Mouse (Mus musculus): Measurements from ENCODE around the gene Tmem144. TPM values are rescaled to one million over a fixed set of nuclear protein-coding genes. Genes with fewer than 3 reads are reported as not detected.

Tmem144 gene
- polyA plus RNA-seq, 1 experiment from 2014 or later: 3.8 TPM

GRCm38 (mm10) chr3:79829289-79829688 is 23.3 kb downstream of the Tmem144 start:
- H3K27me3 ChIP-seq (ENCODE audit: control insufficient read depth, insufficient read depth, low read length): no peaks in the 10 kb centered on the region
- H3K4me1 ChIP-seq (ENCODE audit: control insufficient read depth, insufficient read depth, low read length): no peaks in the 10 kb centered on the region
- no peaks in the 10 kb centered on the region for H3K36me3 ChIP-seq (ENCODE audit: control insufficient read depth, insufficient read depth, low read length)
- no peak overlapping the region for H3K4me2 ChIP-seq (replicated peaks; ENCODE audit: low read depth, low read length)
- no peak overlapping the region for H3K9ac ChIP-seq (replicated peaks; ENCODE audit: low read depth, low read length)
- no peak overlapping the region for H3K4me3 ChIP-seq (ENCODE audit: low read depth, low read length)
- no peaks in the 10 kb centered on the region for H3K9me3 ChIP-seq (ENCODE audit: control insufficient read depth, low read depth, low read length)
- no peak overlapping the region for H3K27ac ChIP-seq (ENCODE audit: low read length)
- ATAC-seq (ENCODE audit: insufficient number of reproducible peaks, insufficient read depth, low FRiP score, low read depth): no peak

DNA sequence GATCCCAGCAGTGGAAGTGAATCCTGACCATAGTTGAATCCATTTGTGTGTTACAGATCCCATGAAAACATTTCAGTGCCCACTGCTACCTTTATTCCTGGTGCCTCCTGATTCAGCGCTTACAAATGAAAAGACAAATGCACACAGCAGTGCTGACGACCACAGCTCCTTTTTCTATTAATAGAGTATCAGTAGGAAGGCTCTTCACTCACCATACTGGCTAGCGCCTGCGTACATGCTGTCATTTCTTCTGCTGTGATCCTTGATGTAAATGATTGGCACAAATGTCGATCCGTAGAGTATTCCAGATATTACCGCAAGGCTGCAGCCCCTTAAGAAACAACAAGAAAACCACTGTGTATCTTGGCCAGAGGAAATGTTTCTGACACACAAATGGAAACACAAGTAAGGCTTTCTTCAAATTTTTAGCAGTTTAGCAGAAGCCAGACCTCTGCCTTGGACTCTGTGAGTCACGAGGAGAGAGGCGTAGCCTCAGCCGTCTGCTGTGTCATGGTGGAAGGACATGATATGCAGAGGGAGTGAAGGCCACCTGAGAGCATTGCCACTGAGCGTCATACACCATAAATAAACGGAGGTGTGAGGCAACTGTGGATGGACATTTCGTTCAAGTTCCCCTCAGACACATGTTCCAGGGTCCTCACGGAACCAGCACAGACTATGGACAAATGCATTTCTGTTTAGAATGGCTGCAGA is 27.3 kb downstream of the Tmem144 start:
- no peak for ATAC-seq (ENCODE audit: insufficient number of reproducible peaks, insufficient read depth, low FRiP score, low read depth)
- no peaks in the 10 kb centered on the region for H3K9me3 ChIP-seq (ENCODE audit: control insufficient read depth, low read depth, low read length)
- no peaks in the 10 kb centered on the region for H3K36me3 ChIP-seq (ENCODE audit: control insufficient read depth, insufficient read depth, low read length)
- H3K9ac ChIP-seq (replicated peaks; ENCODE audit: low read depth, low read length): no peak overlapping the region
- no peak overlapping the region for H3K4me2 ChIP-seq (replicated peaks; ENCODE audit: low read depth, low read length)
- no peak overlapping the region for H3K27ac ChIP-seq (ENCODE audit: low read length)
- WGBS: 82% methylated on average over 14 of the region's 14 CpGs
- no peaks in the 10 kb centered on the region for H3K4me1 ChIP-seq (ENCODE audit: control insufficient read depth, insufficient read depth, low read length)
- H3K27me3 ChIP-seq (ENCODE audit: control insufficient read depth, insufficient read depth, low read length): no peaks in the 10 kb centered on the region
- H3K4me3 ChIP-seq (ENCODE audit: low read depth, low read length): no peak overlapping the region

DNA sequence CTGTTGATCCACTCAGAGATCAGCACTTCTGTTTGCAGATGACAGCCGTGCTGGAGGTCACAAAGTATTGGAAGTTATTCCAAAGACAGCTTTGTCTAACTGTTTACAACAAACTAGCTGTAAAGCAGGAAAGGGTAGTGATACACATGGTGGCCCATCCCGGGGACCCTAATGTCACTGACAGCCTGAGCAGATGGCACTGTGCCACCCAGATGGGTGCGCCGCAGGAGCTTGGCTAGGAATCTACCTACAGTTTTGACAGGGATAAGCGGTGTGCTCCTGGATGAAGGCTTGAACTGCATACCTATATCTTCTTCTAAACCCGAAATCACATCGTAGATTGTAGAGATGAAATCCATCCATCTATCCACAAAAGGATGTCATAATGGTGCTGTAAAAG is 29.4 kb downstream of the Tmem144 start:
- Histone ChIP-seq H3K4me3 (ENCODE audit: low read depth, low read length) (no peak overlapping the region), H3K9me3 (ENCODE audit: control insufficient read depth, low read depth, low read length) (no peaks in the 10 kb centered on the region), H3K27ac (ENCODE audit: low read length) (no peak overlapping the region), H3K4me1 (ENCODE audit: control insufficient read depth, insufficient read depth, low read length) (no peaks in the 10 kb centered on the region), H3K4me2 (replicated peaks; ENCODE audit: low read depth, low read length) (no peak overlapping the region), H3K36me3 (ENCODE audit: control insufficient read depth, insufficient read depth, low read length) (no peaks in the 10 kb centered on the region), H3K27me3 (ENCODE audit: control insufficient read depth, insufficient read depth, low read length) (no peaks in the 10 kb centered on the region), H3K9ac (replicated peaks; ENCODE audit: low read depth, low read length) (no peak overlapping the region)
- ATAC-seq (ENCODE audit: insufficient number of reproducible peaks, insufficient read depth, low FRiP score, low read depth): no peak
- 89% methylated on average over 7 of the region's 7 CpGs for WGBS

GRCm38 (mm10) chr3:79821131-79821530 is 31.4 kb downstream of the Tmem144 start:
- no peak overlapping the region for H3K4me3 ChIP-seq (ENCODE audit: low read depth, low read length)
- no peak overlapping the region for H3K9ac ChIP-seq (replicated peaks; ENCODE audit: low read depth, low read length)
- H3K4me1 ChIP-seq (ENCODE audit: control insufficient read depth, insufficient read depth, low read length): no peaks in the 10 kb centered on the region
- no peaks in the 10 kb centered on the region for H3K9me3 ChIP-seq (ENCODE audit: control insufficient read depth, low read depth, low read length)
- ATAC-seq (ENCODE audit: insufficient number of reproducible peaks, insufficient read depth, low FRiP score, low read depth): no peak
- H3K27ac ChIP-seq (ENCODE audit: low read length): no peak overlapping the region
- no peaks in the 10 kb centered on the region for H3K27me3 ChIP-seq (ENCODE audit: control insufficient read depth, insufficient read depth, low read length)
- H3K4me2 ChIP-seq (replicated peaks; ENCODE audit: low read depth, low read length): no peak overlapping the region
- 85% methylated on average over 16 of the region's 16 CpGs for WGBS
- no peaks in the 10 kb centered on the region for H3K36me3 ChIP-seq (ENCODE audit: control insufficient read depth, insufficient read depth, low read length)

DNA sequence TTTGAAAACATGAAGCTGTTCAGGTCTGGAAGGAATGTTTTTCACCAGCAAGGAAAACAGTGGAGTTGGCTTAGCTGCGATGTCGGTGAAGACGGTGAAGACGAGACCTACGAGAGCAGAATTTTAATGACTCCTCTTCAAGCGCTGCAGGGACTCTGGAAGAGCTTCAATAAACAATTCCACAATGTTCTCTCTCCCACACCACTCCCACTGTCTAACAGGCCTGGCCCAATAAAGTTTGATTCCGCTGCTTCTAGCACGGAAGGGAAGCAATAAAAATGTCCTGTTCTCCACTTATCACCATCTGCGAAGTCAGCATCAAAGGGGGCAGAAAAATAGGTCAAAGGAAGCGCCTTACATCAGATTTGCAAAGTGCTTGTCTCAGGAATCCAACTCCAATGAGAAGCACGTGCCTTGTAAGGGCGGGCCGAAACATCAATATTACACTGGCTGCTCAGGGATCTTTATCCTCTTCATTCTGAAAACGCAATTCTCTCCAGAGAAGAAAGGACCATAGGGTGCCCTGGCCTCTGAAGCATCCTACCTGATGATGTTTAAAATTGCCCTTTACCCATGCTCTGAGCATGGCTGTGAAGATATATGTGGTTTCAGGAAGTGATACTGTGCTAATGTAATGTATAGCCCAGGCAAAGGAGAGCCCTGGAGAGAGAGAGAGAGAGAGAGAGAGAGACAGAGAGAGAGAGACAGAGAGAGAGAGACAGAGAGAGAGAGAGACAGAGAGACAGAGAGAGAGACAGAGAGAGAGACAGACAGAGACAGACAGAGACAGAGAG is 34.2 kb downstream of the Tmem144 start:
- H3K9me3 ChIP-seq (ENCODE audit: control insufficient read depth, low read depth, low read length): no peaks in the 10 kb centered on the region
- no peak overlapping the region for H3K4me2 ChIP-seq (replicated peaks; ENCODE audit: low read depth, low read length)
- H3K9ac ChIP-seq (replicated peaks; ENCODE audit: low read depth, low read length): no peak overlapping the region
- no peak overlapping the region for H3K4me3 ChIP-seq (ENCODE audit: low read depth, low read length)
- no peaks in the 10 kb centered on the region for H3K27me3 ChIP-seq (ENCODE audit: control insufficient read depth, insufficient read depth, low read length)
- WGBS: 39% methylated on average over 14 of the region's 14 CpGs
- ATAC-seq (ENCODE audit: insufficient number of reproducible peaks, insufficient read depth, low FRiP score, low read depth): no peak
- H3K27ac ChIP-seq (ENCODE audit: low read length): no peak overlapping the region
- no peaks in the 10 kb centered on the region for H3K36me3 ChIP-seq (ENCODE audit: control insufficient read depth, insufficient read depth, low read length)
- no peaks in the 10 kb centered on the region for H3K4me1 ChIP-seq (ENCODE audit: control insufficient read depth, insufficient read depth, low read length)

GRCm38 (mm10) chr3:79816229-79816628 is 36.3 kb downstream of the Tmem144 start:
- Histone ChIP-seq H3K9me3 (ENCODE audit: control insufficient read depth, low read depth, low read length) (no peaks in the 10 kb centered on the region), H3K4me1 (ENCODE audit: control insufficient read depth, insufficient read depth, low read length) (no peaks in the 10 kb centered on the region), H3K27ac (ENCODE audit: low read length) (no peak overlapping the region), H3K4me3 (ENCODE audit: low read depth, low read length) (no peak overlapping the region), H3K36me3 (ENCODE audit: control insufficient read depth, insufficient read depth, low read length) (no peaks in the 10 kb centered on the region), H3K4me2 (replicated peaks; ENCODE audit: low read depth, low read length) (no peak overlapping the region), H3K27me3 (ENCODE audit: control insufficient read depth, insufficient read depth, low read length) (no peaks in the 10 kb centered on the region), H3K9ac (replicated peaks; ENCODE audit: low read depth, low read length) (no peak overlapping the region)
- ATAC-seq (ENCODE audit: insufficient number of reproducible peaks, insufficient read depth, low FRiP score, low read depth): no peak
- WGBS: 78% methylated on average over 4 of the region's 4 CpGs

DNA sequence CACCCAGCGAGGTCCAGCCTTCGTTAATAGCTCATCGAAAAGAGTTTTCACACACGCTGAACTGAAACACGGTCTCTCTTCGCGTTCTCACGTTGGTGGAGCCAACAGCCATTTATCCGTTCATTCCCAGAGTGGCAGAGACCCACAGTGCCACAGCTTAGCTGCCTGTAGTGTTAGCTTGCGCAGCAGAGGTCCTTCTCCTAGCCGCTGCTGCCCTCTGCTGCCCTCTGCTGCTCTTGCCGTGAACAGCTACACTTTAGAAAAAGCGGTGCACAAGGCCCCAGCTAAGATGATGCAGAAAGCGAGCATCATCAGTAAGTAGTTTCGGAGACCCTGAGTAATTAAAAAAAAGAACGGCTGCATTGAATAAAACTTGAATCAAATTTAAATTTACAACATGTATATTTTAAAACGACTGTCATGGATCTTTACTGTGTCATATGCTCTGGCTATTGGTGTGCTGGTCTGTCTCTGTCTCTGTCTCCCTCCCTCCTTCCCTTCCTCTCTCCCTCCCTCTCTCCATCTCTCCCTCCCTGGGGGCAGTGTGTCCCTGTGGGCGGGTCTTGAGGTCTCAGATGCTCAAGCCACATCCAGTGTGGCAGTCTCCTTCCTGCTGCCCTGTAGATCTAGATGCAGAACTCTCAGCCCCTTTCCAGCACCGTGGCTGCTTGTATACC is 38.6 kb downstream of the Tmem144 start:
- Histone ChIP-seq H3K27me3 (ENCODE audit: control insufficient read depth, insufficient read depth, low read length) (no peaks in the 10 kb centered on the region), H3K4me1 (ENCODE audit: control insufficient read depth, insufficient read depth, low read length) (no peaks in the 10 kb centered on the region), H3K27ac (ENCODE audit: low read length) (no peak overlapping the region), H3K9me3 (ENCODE audit: control insufficient read depth, low read depth, low read length) (no peaks in the 10 kb centered on the region), H3K9ac (replicated peaks; ENCODE audit: low read depth, low read length) (no peak overlapping the region), H3K4me3 (ENCODE audit: low read depth, low read length) (no peak overlapping the region), H3K4me2 (replicated peaks; ENCODE audit: low read depth, low read length) (no peak overlapping the region), H3K36me3 (ENCODE audit: control insufficient read depth, insufficient read depth, low read length) (no peaks in the 10 kb centered on the region)
- WGBS: 31% methylated on average over 19 of the region's 19 CpGs
- peak; percentile 61; the same call in 1 of the 2 replicates for ATAC-seq (ENCODE audit: insufficient number of reproducible peaks, insufficient read depth, low FRiP score, low read depth)

- no peaks in the 10 kb centered on the region for H3K9me3 ChIP-seq (ENCODE audit: control insufficient read depth, low read depth, low read length)
- no peak for ATAC-seq (ENCODE audit: insufficient number of reproducible peaks, insufficient read depth, low FRiP score, low read depth)
- no peak overlapping the region for H3K27ac ChIP-seq (ENCODE audit: low read length)
- H3K36me3 ChIP-seq (ENCODE audit: control insufficient read depth, insufficient read depth, low read length): no peaks in the 10 kb centered on the region
- H3K4me2 ChIP-seq (replicated peaks; ENCODE audit: low read depth, low read length): no peak overlapping the region
- H3K9ac ChIP-seq (replicated peaks; ENCODE audit: low read depth, low read length): no peak overlapping the region
- WGBS: 84% methylated on average over 2 of the region's 2 CpGs
- H3K4me1 ChIP-seq (ENCODE audit: control insufficient read depth, insufficient read depth, low read length): no peaks in the 10 kb centered on the region
- H3K4me3 ChIP-seq (ENCODE audit: low read depth, low read length): no peak overlapping the region
- no peaks in the 10 kb centered on the region for H3K27me3 ChIP-seq (ENCODE audit: control insufficient read depth, insufficient read depth, low read length)
Measured at GRCm38 (mm10) chr3:79812042-79812441, 40.5 kb downstream of the Tmem144 start.

All from stomach, embryonic 14.5 days (tissue).